Mouse (Mus musculus) lung, postnatal 10 days (tissue): Measurements from ENCODE around the gene Kcnip1.

Experiments used
- DNase-seq: peaks from one replicate; pipeline ENCODE4 v3.0.0; 2021

Gene Kcnip1

DNA sequence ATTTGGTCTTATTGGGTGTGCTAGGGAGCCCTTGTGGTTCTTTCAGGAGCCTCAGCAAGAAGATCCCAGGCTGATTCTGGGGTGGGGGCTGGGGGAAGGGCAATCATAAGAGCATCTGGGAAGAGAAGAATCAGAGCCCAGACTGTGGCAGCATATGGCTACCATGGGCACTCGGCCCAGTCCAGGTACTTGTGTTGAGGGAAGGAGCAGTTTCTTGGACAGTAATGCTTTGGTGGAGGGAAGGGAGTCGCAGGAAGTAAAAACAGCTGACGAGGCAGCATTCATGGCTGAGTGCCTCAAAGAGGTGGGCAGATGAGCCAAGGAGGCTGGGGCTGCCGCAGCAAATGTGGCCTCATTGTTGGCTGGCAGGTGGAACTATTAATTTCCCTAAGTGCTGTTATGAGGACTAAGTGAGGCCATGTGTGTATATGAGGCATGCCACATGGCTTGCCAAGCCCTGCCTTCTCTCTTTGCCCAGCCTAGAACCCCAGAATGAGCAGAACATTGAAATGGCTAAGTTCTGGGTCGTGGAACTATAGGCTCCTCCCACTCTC is 245.5 kb downstream of the Kcnip1 start:
- no peak for DNase-seq

DNA sequence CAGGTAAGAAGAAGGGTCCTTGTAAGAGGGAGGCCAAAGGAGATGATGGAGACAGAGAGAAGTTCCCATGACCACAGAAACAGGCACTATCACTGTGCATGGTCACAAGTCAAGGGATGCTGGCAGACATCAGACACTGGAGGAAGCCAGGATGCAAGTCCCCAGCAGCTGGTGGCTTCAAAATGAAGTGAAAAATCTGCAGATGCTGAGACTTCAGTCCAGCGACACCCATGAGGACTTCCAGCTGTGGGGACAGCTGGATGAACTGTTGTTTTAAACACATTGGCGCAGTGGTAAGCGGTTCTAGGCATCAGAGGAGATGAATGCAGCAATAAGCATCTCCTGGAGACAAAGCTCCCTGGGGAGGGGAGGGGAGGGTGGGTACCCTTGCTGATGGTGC is 246.6 kb downstream of the Kcnip1 start:
- peak; percentile 65 for DNase-seq

DNA sequence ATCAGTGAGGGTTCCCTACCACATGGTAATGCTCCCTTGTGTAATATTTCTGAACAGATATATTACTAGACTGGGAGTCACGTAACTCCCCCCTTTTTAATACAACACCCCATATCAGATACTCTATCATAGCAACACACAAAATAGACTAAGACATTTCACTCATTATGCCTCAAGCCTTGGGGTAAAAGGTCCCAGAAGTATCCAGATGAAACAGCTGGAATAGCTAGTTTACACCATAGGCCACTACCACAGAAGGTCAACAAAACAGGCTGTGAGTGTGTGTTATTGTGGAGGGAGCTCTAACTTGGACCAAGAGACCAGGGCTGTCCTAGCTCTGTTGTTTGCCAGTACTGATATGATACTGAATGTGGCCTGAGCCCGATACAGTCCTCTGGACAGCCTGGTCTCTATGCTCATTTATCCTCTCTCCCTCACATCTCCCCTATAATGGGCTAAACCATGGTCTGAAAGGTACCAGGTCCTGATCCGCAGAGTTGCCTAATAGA is 247.1 kb downstream of the Kcnip1 start:
- DNase-seq: peak; percentile 38

DNA sequence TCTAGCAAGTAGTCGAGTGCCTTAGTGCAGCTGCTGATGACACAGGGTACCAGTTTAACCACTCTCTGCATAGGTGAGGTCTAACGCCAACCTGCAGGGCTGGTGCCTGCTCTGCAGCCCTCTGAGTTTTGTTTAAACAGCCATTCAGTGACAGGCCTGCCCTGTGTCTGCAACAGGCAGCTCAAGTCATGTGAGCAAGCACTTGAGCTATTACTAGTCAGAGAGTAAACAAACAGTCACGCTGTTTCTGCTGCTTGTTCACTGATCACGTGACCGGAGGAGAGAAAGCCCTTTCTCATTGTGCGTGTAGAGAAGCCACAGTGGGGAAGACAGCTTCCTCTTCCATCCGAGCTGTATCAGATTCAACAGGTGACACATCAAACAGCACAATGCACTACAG is 248.5 kb downstream of the Kcnip1 start:
- peak; percentile 61 for DNase-seq

DNA sequence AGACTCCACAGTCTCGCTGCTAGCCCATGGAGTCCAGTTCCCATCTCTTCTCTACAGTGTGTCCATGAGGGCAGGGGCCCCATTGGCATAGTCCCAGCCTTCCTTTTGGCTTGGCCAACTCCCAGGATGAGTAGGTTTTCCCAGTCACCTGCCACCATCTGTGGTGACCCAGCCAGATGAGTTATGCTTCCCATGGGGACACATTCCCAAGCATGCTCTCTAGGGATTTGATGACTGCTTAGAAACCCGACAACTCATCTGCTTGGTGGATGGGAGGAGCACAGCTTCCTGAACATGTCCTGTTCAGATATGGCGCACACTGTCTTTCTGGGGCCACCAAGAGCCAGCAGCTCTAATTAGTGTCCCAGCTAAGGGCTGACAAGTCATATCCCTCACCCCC is 252.8 kb downstream of the Kcnip1 start:
- no peak for DNase-seq

DNA sequence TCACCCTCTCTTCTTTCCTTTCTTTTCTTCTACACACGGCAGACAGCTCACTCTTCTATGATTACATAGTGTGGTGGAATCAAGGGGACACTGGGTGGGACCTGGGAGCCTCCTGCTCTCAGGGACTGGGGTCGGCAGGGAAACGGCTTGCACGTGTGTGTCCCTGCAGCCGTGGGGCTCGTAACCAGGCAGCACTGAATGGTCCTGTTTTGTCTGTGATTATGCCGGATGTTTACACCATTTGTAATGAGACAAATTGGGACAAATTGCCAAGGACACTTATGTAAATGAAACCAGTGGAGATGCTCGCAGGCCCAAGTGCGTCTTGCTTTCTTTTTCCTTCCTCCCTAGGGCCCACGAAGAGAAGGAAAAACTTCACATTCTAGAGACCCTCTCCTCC is 256.5 kb downstream of the Kcnip1 start:
- DNase-seq: peak; percentile 35

DNA sequence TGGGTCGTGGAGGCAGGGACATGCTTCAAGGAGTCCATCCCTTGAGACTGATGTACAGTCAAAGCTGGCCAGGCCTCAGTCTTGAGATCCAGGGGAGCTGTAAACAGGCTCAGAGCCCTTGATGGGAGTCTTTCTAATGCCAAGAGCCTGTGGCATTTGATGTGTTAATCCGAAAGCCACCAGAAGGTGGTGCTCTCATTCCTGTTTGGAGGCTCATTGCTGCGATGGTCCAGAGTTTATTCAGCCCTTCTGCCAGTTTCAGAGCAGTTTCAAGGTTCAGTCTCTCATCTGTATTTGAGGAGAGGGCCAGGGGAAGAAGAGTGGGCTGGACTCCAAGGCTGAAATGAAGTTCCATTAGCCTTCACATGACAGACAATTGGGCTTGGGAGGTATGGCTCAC is 259.7 kb downstream of the Kcnip1 start:
- DNase-seq: peak; percentile 83

DNA sequence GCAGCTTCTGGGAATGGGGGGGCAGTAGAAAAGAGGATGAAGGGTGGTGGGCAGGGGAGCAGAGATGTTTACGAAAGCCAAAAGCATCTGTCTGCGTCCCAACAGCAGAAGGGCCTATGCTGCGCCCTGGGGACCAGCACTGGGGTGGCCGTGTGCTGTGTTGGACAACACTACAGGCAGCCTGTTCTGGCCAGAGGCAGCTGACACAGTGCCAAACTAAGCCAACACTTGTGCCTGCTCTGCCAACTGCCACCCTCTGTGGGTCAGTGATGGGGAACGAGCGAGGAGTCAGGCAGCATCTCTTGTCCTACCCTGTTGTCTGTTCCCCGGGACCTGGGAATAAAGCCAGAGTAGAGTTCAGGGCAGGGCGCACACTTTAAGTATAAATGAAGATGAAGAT is 260.6 kb downstream of the Kcnip1 start:
- DNase-seq: no peak

DNA sequence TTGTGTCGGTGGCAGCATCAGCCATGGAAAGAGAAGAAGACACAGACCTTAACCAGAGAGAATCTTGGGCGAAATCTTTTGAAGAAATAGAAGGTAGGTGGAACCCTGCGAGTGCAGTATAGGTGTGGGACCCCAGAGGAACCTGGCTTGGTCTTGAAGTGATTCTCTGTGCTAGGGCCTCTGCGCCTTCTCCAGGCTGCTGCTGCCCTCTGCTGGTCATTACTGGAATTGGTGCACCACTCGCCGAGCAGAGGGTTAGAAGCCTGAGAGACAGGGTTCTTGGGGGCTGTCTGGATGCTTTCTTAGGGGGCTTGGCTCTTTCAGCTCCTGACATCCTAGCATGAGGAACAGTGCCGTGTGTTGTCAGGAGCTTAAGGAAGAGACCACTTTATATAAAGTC is 271.7 kb downstream of the Kcnip1 start:
- DNase-seq: peak; percentile 79

DNA sequence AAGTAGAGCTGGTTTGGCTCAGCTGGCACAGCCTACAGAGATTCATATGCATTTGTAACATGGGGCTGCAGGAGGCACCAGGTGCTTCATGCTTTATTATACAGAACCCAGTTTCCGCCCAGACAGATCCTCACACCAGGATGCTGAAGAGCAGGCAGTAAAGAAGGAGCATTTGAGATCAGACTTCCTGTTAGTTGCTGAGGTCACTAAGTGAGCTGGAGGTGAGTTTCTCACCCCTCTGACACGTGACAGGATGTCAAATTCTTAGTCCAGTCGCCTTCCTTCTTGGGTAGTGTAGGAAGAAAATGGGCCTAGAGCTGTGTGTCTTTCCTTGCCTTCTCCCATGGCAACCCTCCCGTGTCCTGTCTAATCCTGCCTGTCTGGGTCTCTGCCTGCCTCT is 286.2 kb downstream of the Kcnip1 start:
- DNase-seq: no peak

DNA sequence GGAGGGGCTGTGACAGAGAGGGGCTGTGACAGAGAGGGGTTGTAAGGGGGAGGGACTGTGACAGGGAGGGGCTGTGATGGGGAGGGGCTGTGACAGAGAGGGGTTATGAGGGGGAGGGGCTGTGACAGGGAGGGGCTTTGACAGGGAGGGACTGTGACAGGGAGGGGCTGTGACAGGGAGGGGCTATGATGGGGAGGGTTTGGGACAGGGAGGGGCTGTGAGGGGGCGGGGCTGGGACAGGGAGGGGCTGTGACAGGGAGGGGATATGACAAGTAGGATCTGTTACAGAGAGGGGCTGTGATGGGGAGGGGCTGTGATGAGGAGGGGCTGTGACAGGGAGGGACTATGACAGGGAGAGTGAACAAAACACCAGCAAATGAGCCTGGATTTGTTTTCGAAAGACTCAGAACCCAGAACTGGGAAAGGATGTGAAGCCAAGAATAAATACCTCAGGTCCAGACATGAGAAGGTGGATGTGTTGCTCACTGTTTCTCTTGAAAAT is 290.9 kb downstream of the Kcnip1 start:
- DNase-seq: peak; percentile 6

DNA sequence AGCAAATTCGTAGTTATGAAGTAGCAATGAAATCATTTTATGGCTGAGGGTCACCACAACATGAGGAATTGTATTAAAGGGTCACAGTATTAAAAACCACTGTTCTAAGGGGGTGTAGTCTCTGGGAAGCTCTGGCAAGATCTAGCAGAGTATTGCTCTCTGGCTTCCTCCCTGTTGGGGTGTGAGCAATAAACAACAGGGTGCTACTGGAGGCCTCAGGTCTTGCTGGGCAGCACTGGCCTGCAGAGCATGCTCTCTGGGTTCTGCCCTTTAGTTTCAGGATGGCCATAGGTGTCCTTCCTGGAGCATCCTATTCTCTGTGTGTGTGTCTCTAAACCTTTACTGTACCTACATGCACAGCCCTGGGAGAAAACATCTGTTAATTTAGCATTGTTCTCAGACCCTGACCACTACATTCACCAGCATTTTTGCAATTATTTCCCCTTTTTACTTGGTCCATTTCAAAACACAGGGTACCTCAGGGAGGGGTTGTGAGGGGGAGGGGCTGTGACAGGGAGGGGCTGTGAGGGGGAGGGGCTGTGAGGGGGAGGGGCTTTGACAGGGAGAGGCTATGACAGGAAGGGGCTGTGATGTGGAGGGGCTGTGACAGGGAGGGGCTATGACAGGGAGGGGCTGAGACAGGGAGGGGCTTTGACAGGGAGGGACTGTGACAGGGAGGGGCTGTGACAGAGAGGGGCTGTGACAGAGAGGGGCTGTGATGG is 291.6 kb downstream of the Kcnip1 start:
- no peak for DNase-seq

DNA sequence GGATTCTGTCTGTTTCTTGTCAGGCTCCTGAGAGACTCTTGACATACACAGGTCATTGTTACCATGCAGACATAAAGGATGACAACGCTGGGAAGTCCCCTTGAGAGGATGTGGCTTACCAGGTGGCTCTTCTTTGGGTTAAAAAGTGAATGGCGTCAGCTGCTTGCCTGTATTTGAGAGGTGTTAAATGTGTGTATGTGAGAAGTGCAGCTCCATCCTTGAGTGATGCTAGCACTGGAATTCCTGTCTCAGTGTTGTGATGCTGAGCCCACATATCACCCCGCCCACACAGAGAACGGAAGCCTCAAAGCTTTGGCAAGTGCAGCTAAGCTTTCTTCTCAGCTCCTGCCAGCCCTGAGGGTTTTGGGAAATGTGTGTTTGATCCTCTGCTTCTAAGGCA is 292.2 kb downstream of the Kcnip1 start:
- DNase-seq: peak; percentile 40

DNA sequence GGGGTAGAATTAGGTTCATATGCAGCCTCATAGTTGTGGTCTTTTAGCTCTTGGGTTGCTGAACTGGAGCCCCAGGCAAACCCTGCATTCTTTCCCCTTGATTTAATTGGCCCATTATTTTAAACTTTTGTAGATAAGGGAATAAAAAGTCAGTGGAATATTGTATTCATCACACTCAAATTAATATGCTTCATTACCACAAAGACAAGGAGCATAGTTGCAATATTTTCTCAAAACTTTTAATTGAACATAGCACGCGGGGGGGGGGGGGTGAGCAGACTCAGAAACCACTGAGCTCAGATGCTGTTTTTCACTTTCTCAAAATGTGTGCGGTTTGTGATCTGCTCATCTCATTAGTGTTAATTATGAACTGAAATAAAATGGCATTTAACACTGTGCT is 302.8 kb downstream of the Kcnip1 start:
- DNase-seq: no peak

DNA sequence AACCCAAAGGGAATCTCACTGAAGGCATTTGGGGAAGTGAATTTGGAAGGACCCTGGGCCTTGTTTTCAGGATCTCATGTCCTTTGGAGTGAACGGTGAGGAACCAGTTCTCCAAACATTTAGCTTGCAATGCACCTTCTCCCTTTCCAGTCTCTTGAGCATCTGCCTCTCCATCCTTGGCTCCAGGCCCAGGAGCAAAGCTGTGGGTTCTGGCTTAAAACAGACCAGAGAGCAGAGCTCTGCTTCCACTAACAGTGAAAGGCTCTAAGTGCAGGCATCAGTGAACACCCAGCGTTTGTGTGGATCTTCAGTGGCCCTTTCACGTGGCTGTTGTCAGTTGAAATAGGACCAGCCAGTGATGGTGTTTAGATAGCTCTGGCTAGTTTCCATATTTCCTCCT is 307.0 kb downstream of the Kcnip1 start:
- peak; percentile 39 for DNase-seq

DNA sequence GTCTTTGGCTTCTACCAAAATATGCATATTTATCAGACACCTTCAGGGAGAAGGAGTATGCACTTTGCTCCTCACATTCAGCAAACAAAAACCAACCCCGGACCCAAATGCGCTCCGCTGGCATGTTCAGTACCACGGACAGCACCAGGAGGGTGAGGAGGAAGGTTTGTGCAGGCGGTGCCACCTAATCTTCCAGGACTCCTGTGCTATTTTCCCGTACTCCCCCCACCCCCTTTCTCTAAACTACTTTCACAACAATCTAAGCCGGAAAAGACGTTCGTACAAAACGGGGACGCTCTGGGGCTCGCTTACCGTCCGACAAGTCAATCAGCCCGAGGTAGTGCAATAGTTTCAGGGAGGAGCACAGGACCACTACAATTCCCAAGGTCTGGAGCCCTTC is 312.8 kb downstream of the Kcnip1 start:
- DNase-seq: peak; percentile 65

DNA sequence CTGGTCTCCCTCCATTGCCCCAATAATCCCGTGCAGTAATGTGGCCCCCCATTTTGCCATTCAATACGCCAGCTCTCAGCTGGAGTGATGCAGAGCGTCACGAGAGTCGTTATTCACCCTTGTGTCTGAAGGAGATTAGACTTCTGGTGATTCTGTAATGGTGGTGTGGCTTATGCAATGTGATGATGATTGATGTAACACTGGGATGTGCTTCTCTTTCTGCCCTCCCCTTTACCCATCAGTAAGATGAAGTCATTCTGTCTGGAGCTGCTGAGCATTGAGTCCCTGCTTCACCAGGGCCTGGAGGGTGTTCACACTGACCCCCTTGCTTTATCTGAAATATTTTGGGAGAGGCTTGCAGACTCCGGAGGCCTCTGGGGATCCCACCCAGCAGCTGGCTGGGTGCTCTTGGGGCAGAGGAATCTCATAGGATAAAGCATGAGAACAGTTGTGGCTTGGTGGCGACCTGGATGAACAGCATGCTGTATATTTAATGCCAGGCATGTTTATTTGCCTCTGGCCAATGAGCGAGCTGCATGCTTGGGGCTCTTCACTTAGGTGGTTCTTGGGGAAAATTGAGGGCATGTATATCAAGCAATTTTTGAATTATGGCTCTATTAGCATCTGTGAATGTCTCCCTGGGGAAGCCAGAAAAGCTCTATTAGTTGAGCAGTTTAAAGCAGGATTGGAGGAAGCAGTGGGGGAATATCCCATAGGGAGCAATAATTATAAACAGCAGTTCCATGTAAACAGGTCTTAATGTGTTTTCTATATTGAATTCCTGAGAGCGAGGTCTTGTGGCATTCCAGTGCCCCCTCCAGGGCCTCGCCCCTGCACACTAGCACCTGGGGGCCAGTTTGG is 322.6 kb downstream of the Kcnip1 start:
- no peak for DNase-seq

DNA sequence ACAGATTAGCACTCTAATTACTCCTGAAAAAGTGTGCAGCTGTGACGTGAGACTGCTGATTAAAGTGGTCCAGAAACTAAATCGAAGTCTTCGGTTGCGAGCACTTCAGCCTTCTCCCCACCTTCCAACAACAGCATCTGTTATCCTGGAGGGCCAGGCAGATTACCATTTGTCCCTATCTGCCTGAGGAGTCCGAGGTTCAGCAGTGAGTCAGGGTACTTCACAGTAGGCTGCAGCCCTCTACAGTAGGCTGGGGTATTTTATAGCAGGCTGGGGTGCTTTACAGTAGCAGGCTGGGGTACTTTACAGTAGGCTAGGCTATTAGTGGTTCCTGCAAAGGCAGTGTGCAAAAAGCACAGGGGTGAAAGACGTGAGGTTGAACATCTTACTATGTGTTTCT is 324.6 kb downstream of the Kcnip1 start:
- no peak for DNase-seq

DNA sequence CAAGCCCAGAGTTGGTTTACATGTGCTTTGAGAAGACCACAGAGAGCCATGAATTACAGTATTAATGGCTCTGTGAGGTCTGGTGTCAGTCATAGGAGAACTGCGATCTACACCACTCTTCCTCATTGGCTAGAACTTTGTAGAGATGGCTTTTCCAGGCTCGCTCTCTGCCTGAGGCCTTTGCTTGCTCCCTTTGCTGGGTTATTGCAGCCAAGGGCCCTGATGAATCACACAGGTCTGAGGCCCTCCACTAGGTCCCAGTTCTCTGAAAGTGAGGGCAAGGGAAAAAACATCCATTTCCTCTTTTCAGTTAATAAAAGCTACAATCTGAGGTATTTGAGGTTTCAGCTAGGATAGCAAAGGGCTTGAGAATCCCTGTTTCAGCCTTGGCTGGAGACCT is 329.4 kb downstream of the Kcnip1 start:
- no peak for DNase-seq

DNA sequence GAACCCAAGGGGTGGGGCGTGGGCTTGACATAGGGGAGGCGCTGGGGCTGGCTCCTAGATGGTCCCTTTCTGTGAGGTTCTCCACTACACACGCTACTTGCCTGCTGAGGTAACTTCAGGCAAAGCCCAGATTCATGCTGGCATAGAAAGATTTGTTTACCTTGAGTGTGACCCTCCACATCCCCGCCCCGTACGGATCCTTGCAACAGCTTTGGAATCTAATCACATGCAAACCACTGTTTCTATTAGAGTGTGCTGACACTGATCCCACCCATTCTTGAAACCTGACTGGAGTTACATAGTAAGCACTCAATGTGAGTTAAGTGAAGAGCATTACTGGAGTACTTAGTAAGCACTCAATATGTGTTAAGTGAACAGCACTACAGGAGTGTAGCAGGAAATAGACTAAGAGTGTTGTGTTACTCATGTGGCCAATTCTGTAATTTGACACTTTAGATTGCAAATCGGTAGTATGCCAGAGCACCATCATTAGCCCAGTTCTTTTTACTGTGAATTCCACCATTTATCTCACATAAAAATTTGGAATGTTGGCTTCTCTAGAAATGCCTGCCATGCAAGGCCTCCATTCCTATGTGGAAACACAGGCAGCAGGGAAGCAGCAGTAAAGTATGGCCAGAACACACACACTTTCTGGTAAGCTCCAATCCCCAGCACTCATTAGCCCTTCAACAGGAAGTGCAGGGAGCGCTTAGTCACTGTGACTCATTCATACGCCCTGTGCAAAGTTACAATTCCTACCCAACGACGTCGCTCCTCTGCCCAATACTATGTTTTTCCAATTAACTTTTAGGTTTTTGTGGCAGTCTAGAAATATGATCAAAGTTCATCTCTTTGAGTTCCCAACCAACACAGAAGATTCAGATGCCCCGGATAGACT is 332.7 kb downstream of the Kcnip1 start:
- DNase-seq: peak; percentile 14

DNA sequence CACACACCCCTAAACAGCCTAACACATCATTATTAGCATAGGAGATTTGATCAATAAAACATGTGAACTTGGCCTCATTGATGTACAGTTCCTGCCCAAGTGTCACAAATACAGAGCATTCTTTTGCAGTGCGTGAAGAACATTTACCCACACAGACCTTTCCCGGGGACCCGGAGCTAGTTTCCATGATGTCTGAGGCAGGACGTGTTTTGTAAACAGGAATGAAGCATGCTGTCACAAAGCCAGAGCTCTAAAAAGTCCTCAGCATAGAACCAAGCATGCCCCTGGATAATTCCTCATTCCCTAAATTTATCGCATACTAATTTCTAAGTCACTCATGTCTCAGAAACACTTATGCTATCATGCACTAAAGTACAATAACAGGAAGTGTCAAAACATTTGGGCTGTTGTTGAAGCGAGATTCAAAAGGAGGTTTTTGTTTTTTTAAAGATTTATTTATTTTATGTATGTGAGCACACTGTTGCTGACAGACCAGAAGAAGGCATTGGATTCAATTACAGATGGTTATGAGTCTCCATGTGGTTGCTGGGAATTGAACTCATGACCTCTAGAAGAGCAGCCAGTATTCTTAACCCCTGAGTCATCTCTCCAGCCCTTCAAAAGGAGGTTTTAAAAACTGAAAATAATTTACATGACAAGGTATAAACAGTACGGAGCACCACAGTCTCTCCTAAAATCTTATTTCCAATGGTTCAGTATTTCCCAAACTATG is 336.9 kb downstream of the Kcnip1 start:
- DNase-seq: peak; percentile 67

DNA sequence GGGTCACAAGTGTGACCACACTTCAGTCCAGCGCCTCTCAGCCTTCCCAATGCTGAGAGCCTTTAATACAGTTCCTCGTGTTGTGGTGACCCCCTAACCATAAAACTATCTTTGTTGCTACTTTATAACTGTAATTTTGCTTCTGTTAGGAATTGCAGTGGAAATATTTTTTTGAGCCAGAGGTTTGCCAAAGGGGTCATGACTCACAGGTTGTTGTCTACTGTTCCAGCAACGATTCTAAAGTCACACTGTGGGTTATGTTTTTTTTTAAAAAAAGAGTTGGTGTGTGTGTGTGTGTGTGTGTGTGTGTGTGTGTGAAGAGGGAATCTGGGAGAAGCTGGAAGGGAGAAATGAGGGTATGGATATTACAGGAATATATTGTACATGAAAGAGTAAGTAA is 337.7 kb downstream of the Kcnip1 start:
- no peak for DNase-seq
